Mouse (Mus musculus) embryonic facial prominence, embryonic 15.5 days (tissue): ENCODE data around the gene Ubtd2. TPM values are rescaled to one million over a fixed set of nuclear protein-coding genes. Genes with fewer than 3 reads are reported as not detected.
A peak's percentile ranks its signal among the peaks of the same experiment; 100 is the strongest.

ENCODE experiments used
- ATAC-seq: fragments of 200-750 bp; cut with Nextera tagmentation; 2 replicates; pipeline ENCODE4 v1.8.0; 2017; ENCODE audit warnings: low read depth, moderate TSS enrichment; ENCODE audit not compliant: insufficient number of reproducible peaks, low FRiP score, low TSS enrichment
- H3K27ac ChIP-seq: fragments of 300-500 bp; sonication (generic); replicated peaks from 2 replicates; pipeline ENCODE4 v1.5.1; 2015; ENCODE audit warnings: mild to moderate bottlenecking, inconsistent platforms
- H3K27me3 ChIP-seq: fragments of 300-500 bp; sonication (generic); 2 replicates; pipeline ENCODE4 v1.6.1; 2015; ENCODE audit warnings: inconsistent platforms
- H3K36me3 ChIP-seq: fragments of 300-500 bp; sonication (generic); 2 replicates; pipeline ENCODE4 v1.6.1; 2015; ENCODE audit warnings: mild to moderate bottlenecking, inconsistent platforms
- H3K4me1 ChIP-seq: fragments of 300-500 bp; sonication (generic); 2 replicates; pipeline ENCODE4 v1.6.1; 2015; ENCODE audit warnings: inconsistent platforms
- H3K4me2 ChIP-seq: fragments of 300-500 bp; sonication (generic); replicated peaks from 2 replicates; pipeline ENCODE4 v1.6.1; 2015; ENCODE audit warnings: mild to moderate bottlenecking, inconsistent platforms
- H3K4me3 ChIP-seq: fragments of 300-500 bp; sonication (generic); replicated peaks from 2 replicates; pipeline ENCODE4 v1.5.1; 2015; ENCODE audit warnings: mild to moderate bottlenecking, inconsistent platforms
- H3K9ac ChIP-seq: fragments of 300-500 bp; sonication (generic); 2 replicates; pipeline ENCODE4 v1.6.1; 2015; ENCODE audit warnings: inconsistent platforms
- H3K9me3 ChIP-seq: fragments of 300-500 bp; sonication (generic); replicated peaks from 2 replicates; pipeline ENCODE4 v1.6.1; 2016; ENCODE audit warnings: inconsistent platforms
- WGBS: fragments of 180-500 bp; shearing (Covaris S2); methylation state at CpG from one replicate; pipeline ENCODE4 v1.1.7; 2015; 5-methylcytosine and 5-hydroxymethylcytosine counted together
- polyA plus RNA-seq: library from polyadenylated mRNA; unstranded; fragments of >200 nt; fragmentation: Nextera tagmentation; extraction: Ambion mirVana; gene quantifications from 2 replicates; pipeline ENCODE4 v1.2.1, GENCODE M21; 2015

Gene Ubtd2
- polyA plus RNA-seq: 74.5 and 75.1 TPM in 2 replicates

- peak; percentile 97 for ATAC-seq
- 1% methylated on average over 85 of the region's 86 CpGs for WGBS
- H3K27ac ChIP-seq: peak within 1 kb of the TSS; percentile 99
- no peaks in the 10 kb centered on the region for H3K27me3 ChIP-seq
- H3K4me1 ChIP-seq: peaks cover 34% of the 10 kb centered on the region
- H3K9me3 ChIP-seq: no peaks in the 10 kb centered on the region
- H3K36me3 ChIP-seq: no peaks in the 10 kb centered on the region
- peak within 1 kb of the TSS; percentile 85 for H3K9ac ChIP-seq
- H3K4me2 ChIP-seq: peak within 1 kb of the TSS; percentile 86
- peak within 1 kb of the TSS; percentile 90 for H3K4me3 ChIP-seq
Measured at GRCm38 (mm10) chr11:32454800-32455506, at the start of gene Ubtd2. Ubtd2 (plus strand) TSS chr11:32455370.

DNA sequence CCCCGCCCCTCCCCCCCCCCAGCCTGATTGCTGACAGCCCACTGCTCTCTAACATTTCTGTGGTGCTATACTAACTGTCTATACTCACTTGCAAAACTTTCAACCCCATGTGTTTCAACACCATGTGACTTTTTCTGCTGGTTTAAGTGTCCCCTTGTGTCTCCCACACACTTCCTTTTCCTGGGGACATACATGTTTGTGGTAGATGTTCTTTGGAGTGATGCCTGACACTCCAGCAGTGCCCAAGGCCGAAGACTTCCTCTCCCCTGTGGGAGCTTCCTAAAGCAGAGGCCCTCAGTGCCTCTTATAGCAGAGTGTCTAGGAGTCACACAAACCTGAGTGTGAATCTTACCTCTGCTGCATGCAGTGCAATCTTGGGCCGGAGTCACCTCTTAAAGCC, 47.3 kb upstream of the Ubtd2 start:
- H3K4me2 ChIP-seq: no peak overlapping the region
- 87% methylated on average over 3 of the region's 3 CpGs for WGBS
- no peak for ATAC-seq
- H3K4me1 ChIP-seq: peaks cover 14% of the 10 kb centered on the region; the same call in 1 of the 2 replicates
- H3K9me3 ChIP-seq: no peaks in the 10 kb centered on the region
- no peaks in the 10 kb centered on the region for H3K27me3 ChIP-seq
- peaks cover 82% of the 10 kb centered on the region for H3K36me3 ChIP-seq
- H3K9ac ChIP-seq: no peak overlapping the region
- no peak overlapping the region for H3K4me3 ChIP-seq
- H3K27ac ChIP-seq: no peak overlapping the region

DNA sequence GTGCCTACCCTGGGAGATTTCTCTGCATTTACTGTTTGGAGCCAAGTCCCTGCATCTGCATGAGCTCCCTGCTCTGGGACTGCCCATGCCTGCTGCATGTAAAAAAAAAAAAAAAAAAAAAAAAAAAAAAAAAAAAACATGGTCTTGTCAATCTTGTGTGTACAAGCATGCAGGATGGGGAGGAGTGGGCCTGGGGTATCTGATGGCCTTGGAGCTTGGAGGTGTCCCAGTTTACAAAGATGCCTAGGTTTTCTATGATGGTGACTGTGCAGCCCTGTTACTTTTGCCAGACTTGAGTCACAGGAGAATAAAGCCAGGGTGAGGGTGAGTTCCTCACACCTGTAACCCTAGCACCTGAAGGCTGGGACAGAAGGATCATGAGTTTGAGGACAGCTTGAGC, 46.1 kb upstream of the Ubtd2 start:
- Histone ChIP-seq H3K27ac (no peak overlapping the region), H3K9me3 (no peaks in the 10 kb centered on the region), H3K9ac (no peak overlapping the region), H3K4me3 (no peak overlapping the region), H3K27me3 (no peaks in the 10 kb centered on the region), H3K4me2 (no peak overlapping the region), H3K36me3 (peaks cover 86% of the 10 kb centered on the region), H3K4me1 (peaks cover 14% of the 10 kb centered on the region; the same call in 1 of the 2 replicates)
- no peak for ATAC-seq

- 88% methylated on average over 11 of the region's 11 CpGs for whole genome bisulfite sequencing
- Histone ChIP-seq H3K4me3 (no peak overlapping the region), H3K27me3 (no peaks in the 10 kb centered on the region), H3K4me1 (0 out of 2 replicates have a peak, but pooled peaks cover 9% of the 10 kb centered on the region), H3K27ac (no peak overlapping the region), H3K9ac (no peak overlapping the region), H3K9me3 (no peaks in the 10 kb centered on the region), H3K4me2 (no peak overlapping the region), H3K36me3 (peaks cover 86% of the 10 kb centered on the region)
- ATAC-seq: no peak
Measured at GRCm38 (mm10) chr11:32409823-32410562, 45.2 kb upstream of the Ubtd2 start.

DNA sequence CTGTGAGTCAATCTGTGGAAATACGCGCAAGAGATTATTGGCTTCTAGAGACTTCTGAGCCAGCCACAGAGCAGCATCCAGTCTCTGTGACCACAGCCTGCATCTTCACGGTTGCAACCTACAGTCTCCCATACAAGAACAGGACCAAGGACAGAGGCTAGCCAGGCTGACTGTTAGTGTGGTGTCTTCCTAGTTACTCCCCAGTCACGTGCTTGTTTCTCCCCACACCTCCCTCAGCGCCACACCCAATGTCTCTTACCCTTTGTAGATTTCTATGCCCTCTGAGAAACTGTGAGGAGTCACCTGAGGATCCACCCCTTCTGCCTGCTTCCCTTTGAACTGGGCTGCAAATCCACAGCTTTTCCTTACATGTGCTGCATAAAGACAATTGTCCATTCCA, 35.2 kb upstream of the Ubtd2 start:
- Histone ChIP-seq H3K36me3 (peaks cover 94% of the 10 kb centered on the region), H3K27ac (no peak overlapping the region), H3K9me3 (no peaks in the 10 kb centered on the region), H3K4me3 (no peak overlapping the region), H3K9ac (no peak overlapping the region), H3K4me1 (peaks cover 8% of the 10 kb centered on the region), H3K27me3 (no peaks in the 10 kb centered on the region), H3K4me2 (no peak overlapping the region)
- no peak for ATAC-seq
- WGBS: 79% methylated on average over 5 of the region's 5 CpGs

DNA sequence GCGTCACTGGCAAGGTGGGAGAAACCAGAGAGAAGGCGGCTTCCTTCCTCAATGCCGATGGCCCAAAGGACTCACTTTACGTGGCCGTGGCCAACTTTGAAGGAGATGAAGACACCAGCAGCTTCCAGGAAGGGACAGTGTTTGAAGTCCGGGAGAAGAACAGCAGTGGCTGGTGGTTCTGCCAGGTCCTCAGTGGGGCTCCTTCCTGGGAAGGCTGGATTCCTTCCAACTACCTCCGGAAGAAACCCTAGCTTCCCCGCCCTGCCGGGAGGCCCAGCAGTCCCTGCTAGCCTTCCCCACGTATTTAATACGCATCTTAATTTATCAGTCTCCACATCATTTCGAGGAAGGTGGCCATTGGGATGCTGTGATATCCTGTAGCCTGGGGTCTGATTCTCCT, 31.9 kb upstream of the Ubtd2 start:
- peaks cover 70% of the 10 kb centered on the region for H3K36me3 ChIP-seq
- no peaks in the 10 kb centered on the region for H3K27me3 ChIP-seq
- WGBS: 72% methylated on average over 12 of the region's 12 CpGs

GRCm38 (mm10) chr11:32424600-32424999, 30.6 kb upstream of the Ubtd2 start:
- Histone ChIP-seq H3K27ac (no peak overlapping the region), H3K4me1 (peaks cover 8% of the 10 kb centered on the region), H3K36me3 (peaks cover 61% of the 10 kb centered on the region), H3K4me2 (no peak overlapping the region), H3K9me3 (no peaks in the 10 kb centered on the region), H3K4me3 (no peak overlapping the region), H3K27me3 (no peaks in the 10 kb centered on the region), H3K9ac (no peak overlapping the region)
- no peak for ATAC-seq
- 74% methylated on average over 4 of the region's 4 CpGs for WGBS

More for the DNA sequence above, 31.9 kb upstream of the Ubtd2 start:
- Histone ChIP-seq H3K9me3 (no peaks in the 10 kb centered on the region), H3K9ac (no peak overlapping the region), H3K4me3 (no peak overlapping the region), H3K4me2 (no peak overlapping the region), H3K27ac (no peak overlapping the region), H3K4me1 (peaks cover 8% of the 10 kb centered on the region)
- no peak for ATAC-seq

- peaks cover 57% of the 10 kb centered on the region for H3K36me3 ChIP-seq
- peaks cover 8% of the 10 kb centered on the region for H3K4me1 ChIP-seq
- H3K27ac ChIP-seq: no peak overlapping the region
- H3K9ac ChIP-seq: no peak overlapping the region
- no peaks in the 10 kb centered on the region for H3K9me3 ChIP-seq
- no peak overlapping the region for H3K4me2 ChIP-seq
- H3K27me3 ChIP-seq: no peaks in the 10 kb centered on the region
- WGBS: 70% methylated on average over 10 of the region's 10 CpGs
- no peak overlapping the region for H3K4me3 ChIP-seq
- ATAC-seq: no peak
Measured at GRCm38 (mm10) chr11:32425043-32425658, 30.0 kb upstream of the Ubtd2 start.

GRCm38 (mm10) chr11:32427537-32427936, 27.6 kb upstream of the Ubtd2 start:
- no peak overlapping the region for H3K4me2 ChIP-seq
- H3K4me1 ChIP-seq: peaks cover 8% of the 10 kb centered on the region
- H3K9me3 ChIP-seq: no peaks in the 10 kb centered on the region
- ATAC-seq: no peak
- H3K9ac ChIP-seq: no peak overlapping the region
- no peak overlapping the region for H3K27ac ChIP-seq
- peaks cover 33% of the 10 kb centered on the region for H3K36me3 ChIP-seq
- no peaks in the 10 kb centered on the region for H3K27me3 ChIP-seq
- 87% methylated on average over 7 of the region's 7 CpGs for WGBS
- no peak overlapping the region for H3K4me3 ChIP-seq

DNA sequence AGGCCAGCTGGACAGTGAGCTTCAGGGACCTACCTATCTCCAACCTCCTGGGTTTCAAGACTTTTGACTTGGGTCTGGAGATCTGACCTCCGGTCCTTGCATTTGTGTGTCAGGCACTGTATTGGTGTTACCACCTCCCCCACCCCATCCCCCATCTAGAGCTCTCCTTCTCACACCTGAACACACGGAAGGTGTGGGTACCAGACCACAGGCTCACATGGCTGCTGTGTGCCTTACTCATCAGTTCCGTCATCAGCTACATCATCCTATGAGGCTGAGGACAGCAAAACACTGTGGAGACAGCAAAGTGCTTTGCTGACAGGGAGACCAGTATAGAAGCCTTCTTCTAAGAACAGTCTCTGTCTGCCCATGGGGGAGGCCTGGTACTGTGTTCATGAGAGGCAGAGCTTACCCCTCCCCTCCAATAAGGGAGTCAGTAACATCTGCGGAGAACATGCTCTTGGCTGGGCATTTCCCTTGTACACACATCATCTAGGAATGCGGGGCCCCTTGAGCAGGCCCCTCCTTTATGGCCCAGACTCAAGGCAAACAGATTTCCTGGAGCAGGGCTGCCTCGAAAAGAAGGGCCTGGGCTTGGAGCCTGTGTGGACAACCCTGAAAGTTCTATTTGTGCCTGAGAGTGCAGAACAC, 19.6 kb upstream of the Ubtd2 start:
- peak; percentile 96 for ATAC-seq
- WGBS: 38% methylated on average over 6 of the region's 6 CpGs
- H3K27me3 ChIP-seq: no peaks in the 10 kb centered on the region
- peak overlapping the region; percentile 90 for H3K27ac ChIP-seq
- no peaks in the 10 kb centered on the region for H3K9me3 ChIP-seq
- H3K4me1 ChIP-seq: peaks cover 23% of the 10 kb centered on the region
- no peak overlapping the region for H3K4me3 ChIP-seq
- no peak overlapping the region for H3K9ac ChIP-seq
- no peaks in the 10 kb centered on the region for H3K36me3 ChIP-seq
- no peak overlapping the region; the same call in 1 of the 2 replicates for H3K4me2 ChIP-seq

GRCm38 (mm10) chr11:32442576-32442975, 12.6 kb upstream of the Ubtd2 start:
- no peak overlapping the region for H3K4me2 ChIP-seq
- H3K4me3 ChIP-seq: no peak overlapping the region
- no peaks in the 10 kb centered on the region for H3K9me3 ChIP-seq
- H3K27ac ChIP-seq: no peak overlapping the region
- H3K9ac ChIP-seq: no peak overlapping the region
- 69% methylated on average over 3 of the region's 3 CpGs for WGBS
- ATAC-seq: no peak
- H3K27me3 ChIP-seq: no peaks in the 10 kb centered on the region
- no peaks in the 10 kb centered on the region for H3K4me1 ChIP-seq
- H3K36me3 ChIP-seq: no peaks in the 10 kb centered on the region
